Mouse (Mus musculus) ovary, postnatal 36 days (tissue): ENCODE measurements around the gene Ppp1r9a.

ENCODE experiments used
- DNase-seq: peaks from one replicate; pipeline ENCODE4 v3.0.0; 2022; ENCODE audit warnings: low spot score, mixed read lengths

Gene Ppp1r9a

GRCm38 (mm10) chr6:5008166-5008565 lies 105.4 kb downstream of the Ppp1r9a start:
- no peak for DNase-seq

GRCm38 (mm10) chr6:5008603-5009002 lies 105.9 kb downstream of the Ppp1r9a start:
- no peak for DNase-seq

- DNase-seq, result no peak
Observed at GRCm38 (mm10) chr6:5010553-5011416, 108.1 kb downstream of the Ppp1r9a start.

- DNase-seq, result no peak
Observed at GRCm38 (mm10) chr6:5012794-5013193, 110.1 kb downstream of the Ppp1r9a start.

- no peak for DNase-seq
Observed at GRCm38 (mm10) chr6:5014567-5014966, 111.8 kb downstream of the Ppp1r9a start.

GRCm38 (mm10) chr6:5015173-5015572 lies 112.5 kb downstream of the Ppp1r9a start:
- DNase-seq, result no peak

GRCm38 (mm10) chr6:5017945-5018511 lies 115.3 kb downstream of the Ppp1r9a start:
- DNase-seq, result no peak

GRCm38 (mm10) chr6:5019208-5019607 lies 116.5 kb downstream of the Ppp1r9a start:
- DNase-seq, result no peak

- DNase-seq, result no peak
Observed at GRCm38 (mm10) chr6:5019969-5020368, 117.3 kb downstream of the Ppp1r9a start.

GRCm38 (mm10) chr6:5020510-5020909 lies 117.8 kb downstream of the Ppp1r9a start:
- no peak for DNase-seq

- no peak for DNase-seq
Observed at GRCm38 (mm10) chr6:5022677-5023076, 120.0 kb downstream of the Ppp1r9a start.

GRCm38 (mm10) chr6:5024893-5025292 lies 122.2 kb downstream of the Ppp1r9a start:
- no peak for DNase-seq

- no peak for DNase-seq
Observed at GRCm38 (mm10) chr6:5026772-5027171, 124.1 kb downstream of the Ppp1r9a start.

- DNase-seq, result no peak
Observed at GRCm38 (mm10) chr6:5027213-5027612, 124.5 kb downstream of the Ppp1r9a start.

GRCm38 (mm10) chr6:5027801-5028200 lies 125.1 kb downstream of the Ppp1r9a start:
- DNase-seq, result no peak

GRCm38 (mm10) chr6:5029205-5029927 lies 126.6 kb downstream of the Ppp1r9a start:
- no peak for DNase-seq

- DNase-seq, result no peak
Observed at GRCm38 (mm10) chr6:5029956-5030355, 127.2 kb downstream of the Ppp1r9a start.

GRCm38 (mm10) chr6:5032986-5033633 lies 130.4 kb downstream of the Ppp1r9a start:
- no peak for DNase-seq

- no peak for DNase-seq
Observed at GRCm38 (mm10) chr6:5037225-5037624, 134.5 kb downstream of the Ppp1r9a start.

- no peak for DNase-seq
Observed at GRCm38 (mm10) chr6:5038140-5038749, 135.5 kb downstream of the Ppp1r9a start.

- DNase-seq, result no peak
Observed at GRCm38 (mm10) chr6:5039316-5039715, 136.6 kb downstream of the Ppp1r9a start.

- DNase-seq, result no peak
Observed at GRCm38 (mm10) chr6:5045854-5046253, 143.1 kb downstream of the Ppp1r9a start.
